Mouse (Mus musculus) testis, adult 2 months (tissue): Measurements from ENCODE around the gene Cep63. TPM values are rescaled to one million over a fixed set of nuclear protein-coding genes. Genes with fewer than 3 reads are reported as not detected.

Experiments used
- H3K27ac ChIP-seq: fragments of 200-500 bp; 2 replicates; pipeline ENCODE4 v1.5.1; 2012; ENCODE audit warnings: low read depth, low read length; ENCODE audit not compliant: control insufficient read depth, insufficient read depth
- H3K27me3 ChIP-seq: fragments of 200-500 bp; 2 replicates; pipeline ENCODE4 v1.6.1; 2012; ENCODE audit warnings: mild to moderate bottlenecking, low read length, moderate library complexity; ENCODE audit not compliant: control insufficient read depth, insufficient read depth
- H3K36me3 ChIP-seq: fragments of 200-500 bp; 2 replicates; pipeline ENCODE4 v1.6.1; 2012; ENCODE audit warnings: mild to moderate bottlenecking, low read length; ENCODE audit not compliant: control insufficient read depth, insufficient read depth
- H3K4me1 ChIP-seq: fragments of 200-500 bp; 2 replicates; pipeline ENCODE4 v1.6.1; 2012; ENCODE audit warnings: low read length; ENCODE audit not compliant: control insufficient read depth, insufficient read depth
- H3K4me3 ChIP-seq: fragments of 200-500 bp; 2 replicates; pipeline ENCODE4 v1.5.1; 2012; ENCODE audit warnings: low read depth, mild to moderate bottlenecking, low read length, moderate library complexity, mixed read lengths; ENCODE audit not compliant: control insufficient read depth
- CTCF ChIP-seq: fragments of 200-500 bp; IDR thresholded peaks from 2 replicates; pipeline ENCODE4 v1.5.1; 2012; ENCODE audit warnings: low read depth, mild to moderate bottlenecking, inconsistent platforms, low read length, moderate library complexity; ENCODE audit not compliant: control insufficient read depth, insufficient read depth, insufficient replicate concordance
- POLR2A ChIP-seq: fragments of 200-500 bp; IDR thresholded peaks from 2 replicates; pipeline ENCODE4 v1.6.1; 2012; ENCODE audit warnings: low read depth, mild to moderate bottlenecking, inconsistent platforms, low read length, moderate library complexity; ENCODE audit not compliant: control insufficient read depth
- polyA plus RNA-seq: library from polyadenylated mRNA; depleted of rRNA; stranded (reverse); fragments of >200 nt; gene quantifications from 2 replicates; pipeline ENCODE4 v1.2.3, GENCODE M21; 2012

The Cep63 gene
- polyA plus RNA-seq, 1 experiment, result 187 TPM

GRCm38 (mm10) chr9:102601187-102601586 is 25.1 kb downstream of the Cep63 start:
- Histone ChIP-seq H3K4me1 (no peaks in the 10 kb centered on the region), H3K4me3 (no peak overlapping the region), H3K36me3 (peaks cover 2% of the 10 kb centered on the region), H3K27me3 (no peaks in the 10 kb centered on the region), H3K27ac (no peak overlapping the region)
- TF ChIP-seq POLR2A (no peak), CTCF (no peak)

DNA sequence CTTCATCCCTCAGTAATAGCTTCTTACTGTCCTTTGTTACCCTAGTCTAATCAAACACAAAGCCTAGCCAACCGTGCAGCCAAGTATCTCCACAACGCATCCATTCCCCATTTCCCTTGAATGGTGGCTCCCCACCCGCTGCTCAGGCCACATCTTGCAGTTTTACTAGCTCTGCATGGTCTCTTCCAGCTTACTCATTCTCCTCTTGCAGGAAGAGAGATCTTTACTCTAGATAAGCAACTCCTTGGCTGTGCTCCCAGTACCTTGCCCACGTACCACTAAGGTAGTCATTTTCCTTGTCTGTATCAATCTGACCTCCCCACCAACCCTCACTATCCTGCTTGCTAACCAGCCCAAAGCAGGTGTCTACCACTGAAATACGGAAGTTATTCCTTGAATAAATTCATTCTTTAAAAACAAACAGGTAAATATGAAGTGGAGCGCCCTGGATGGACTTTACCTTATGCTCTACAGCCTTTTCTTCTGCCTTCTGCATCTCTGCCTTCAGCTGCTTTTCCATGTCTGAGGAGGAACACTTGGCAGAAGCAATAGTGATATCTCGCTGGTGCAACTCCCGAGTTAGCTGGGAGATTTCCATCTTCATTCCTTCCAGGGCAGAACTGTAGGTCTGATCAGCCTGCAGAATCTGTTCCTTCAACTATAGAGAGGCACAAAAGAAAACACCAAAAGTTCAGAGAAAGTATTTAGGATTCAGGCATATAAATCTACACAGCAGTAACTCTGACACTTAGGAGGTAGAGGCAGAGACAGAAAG is 30.5 kb downstream of the Cep63 start:
- Histone ChIP-seq H3K36me3 (peaks cover 2% of the 10 kb centered on the region; the same call in 1 of the 2 replicates), H3K4me1 (no peaks in the 10 kb centered on the region), H3K27me3 (no peaks in the 10 kb centered on the region), H3K27ac (no peak overlapping the region), H3K4me3 (no peak overlapping the region)
- TF ChIP-seq POLR2A (no peak), CTCF (no peak)

DNA sequence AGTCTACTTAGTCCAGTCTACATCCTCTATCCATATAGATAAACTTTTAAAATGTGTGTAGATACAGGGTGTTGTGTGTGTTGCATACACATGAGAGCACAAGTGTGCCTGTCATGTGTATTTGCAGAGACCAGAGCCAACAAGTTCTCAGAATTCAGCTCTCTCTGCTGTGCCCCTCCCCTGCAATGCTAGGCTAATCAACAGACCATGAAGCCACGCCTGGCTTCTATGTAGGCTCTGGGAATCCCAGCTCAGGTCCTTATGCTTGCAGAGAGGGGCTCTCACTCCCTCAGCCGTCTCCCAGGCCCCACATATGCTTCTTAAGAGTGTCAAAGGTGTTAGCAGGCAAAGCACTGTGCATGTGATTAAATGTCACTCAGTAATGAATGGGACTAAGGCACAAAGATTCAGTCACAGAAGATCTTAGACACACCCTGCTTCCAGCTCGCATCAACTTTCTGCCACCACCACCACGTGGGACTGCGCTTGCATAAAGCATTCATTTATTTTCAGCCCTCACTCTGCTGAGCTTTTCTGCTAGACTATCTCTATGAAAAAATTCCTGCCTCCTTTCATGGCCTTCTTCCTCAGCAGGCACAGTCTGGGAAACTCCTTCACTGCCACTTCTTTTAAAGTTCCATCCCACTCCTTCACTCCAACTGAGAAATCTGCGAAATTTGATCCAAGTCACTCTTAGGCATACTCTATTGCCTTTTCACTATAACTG is 31.5 kb downstream of the Cep63 start:
- Histone ChIP-seq H3K36me3 (peaks cover 2% of the 10 kb centered on the region; the same call in 1 of the 2 replicates), H3K4me1 (no peaks in the 10 kb centered on the region), H3K27ac (no peak overlapping the region), H3K4me3 (no peak overlapping the region), H3K27me3 (no peaks in the 10 kb centered on the region)
- no peak for TF ChIP-seq CTCF
- no peak for TF ChIP-seq POLR2A

- Histone ChIP-seq H3K27ac (no peak overlapping the region), H3K36me3 (peaks cover 3% of the 10 kb centered on the region; the same call in 1 of the 2 replicates), H3K4me3 (no peak overlapping the region), H3K4me1 (no peaks in the 10 kb centered on the region), H3K27me3 (no peaks in the 10 kb centered on the region)
- TF ChIP-seq CTCF (no peak), POLR2A (no peak)
These were observed 39.0 kb downstream of the Cep63 start for GRCm38 (mm10) chr9:102587347-102587746.

GRCm38 (mm10) chr9:102581921-102582469 is 44.3 kb downstream of the Cep63 start:
- TF ChIP-seq CTCF, result no peak
- TF ChIP-seq POLR2A, result no peak
- no peak overlapping the region for H3K4me3 ChIP-seq
- 0 out of 2 replicates have a peak, but pooled peaks cover 1% of the 10 kb centered on the region for H3K36me3 ChIP-seq
- no peaks in the 10 kb centered on the region for H3K4me1 ChIP-seq
- no peak overlapping the region for H3K27ac ChIP-seq
- no peaks in the 10 kb centered on the region for H3K27me3 ChIP-seq

GRCm38 (mm10) chr9:102577480-102577879 is 48.9 kb downstream of the Cep63 start:
- Histone ChIP-seq H3K27ac (no peak overlapping the region), H3K36me3 (no peaks in the 10 kb centered on the region), H3K27me3 (no peaks in the 10 kb centered on the region), H3K4me3 (no peak overlapping the region), H3K4me1 (no peaks in the 10 kb centered on the region)
- no peak for TF ChIP-seq CTCF
- TF ChIP-seq POLR2A, result no peak

DNA sequence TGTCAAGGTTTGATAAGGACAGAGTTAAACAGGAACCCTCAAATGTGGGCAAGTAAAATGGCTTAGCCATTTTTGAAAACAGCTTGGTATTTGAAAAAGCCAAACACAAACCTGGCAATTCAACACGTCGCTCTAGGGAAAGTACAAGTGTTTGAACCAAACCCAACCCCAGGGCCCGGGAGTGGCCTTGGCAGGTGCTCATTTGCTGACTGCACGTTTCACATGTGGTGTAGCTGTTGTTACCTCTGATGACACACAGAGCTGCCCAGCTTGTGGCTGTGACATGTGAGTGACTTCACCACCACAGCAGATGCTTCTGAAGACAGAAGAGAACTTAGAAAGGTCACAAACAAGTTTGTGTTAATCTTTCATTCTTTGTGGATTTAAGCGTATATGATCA is 53.4 kb downstream of the Cep63 start:
- Histone ChIP-seq H3K36me3 (no peaks in the 10 kb centered on the region), H3K4me3 (no peak overlapping the region), H3K4me1 (no peaks in the 10 kb centered on the region), H3K27me3 (no peaks in the 10 kb centered on the region), H3K27ac (no peak overlapping the region)
- TF ChIP-seq CTCF, result no peak
- no peak for TF ChIP-seq POLR2A
